Mouse (Mus musculus) frontal cortex, postnatal 10 days (tissue): ENCODE results near the gene Zfp956.

Experiments used
- DNase-seq, 2 experiments: peaks; one replicate each; pipeline ENCODE4 v3.0.0; 2022; ENCODE audit warnings: low spot score in 2 of 2, mixed read lengths in 1 of 2

Gene Zfp956

GRCm38 (mm10) chr6:47953191-47953726, at the start of gene Zfp956:
TSS of gene Zfp956 (plus strand) at chr6:47953390.
- DNase-seq: peak; percentile 89 to 93

GRCm38 (mm10) chr6:47903587-47903986, 49.6 kb upstream of the Zfp956 start:
- no peak for DNase-seq

- DNase-seq: no peak
Measured at GRCm38 (mm10) chr6:47904361-47904760, 48.8 kb upstream of the Zfp956 start.

- DNase-seq: no peak
Measured at GRCm38 (mm10) chr6:47904917-47905695, 48.1 kb upstream of the Zfp956 start.

GRCm38 (mm10) chr6:47906326-47906725, 46.9 kb upstream of the Zfp956 start:
- DNase-seq: no peak

- DNase-seq: no peak
Measured at GRCm38 (mm10) chr6:47909007-47909406, 44.2 kb upstream of the Zfp956 start.

GRCm38 (mm10) chr6:47911650-47912049, 41.5 kb upstream of the Zfp956 start:
- DNase-seq: no peak

- no peak for DNase-seq
Measured at GRCm38 (mm10) chr6:47912991-47913390, 40.2 kb upstream of the Zfp956 start.

- no peak for DNase-seq
Measured at GRCm38 (mm10) chr6:47917051-47917450, 36.1 kb upstream of the Zfp956 start.

- DNase-seq: no peak
Measured at GRCm38 (mm10) chr6:47918768-47919274, 34.4 kb upstream of the Zfp956 start.

GRCm38 (mm10) chr6:47919646-47920446, 33.3 kb upstream of the Zfp956 start:
- no peak for DNase-seq

- DNase-seq: peak; percentile 83 to 86
Measured at GRCm38 (mm10) chr6:47920447-47921340, 32.5 kb upstream of the Zfp956 start, which contains the start of gene Zfp212. TSS of gene Zfp212 (plus strand) at chr6:47920476.

- no peak for DNase-seq
Measured at GRCm38 (mm10) chr6:47942461-47942860, 10.7 kb upstream of the Zfp956 start.

GRCm38 (mm10) chr6:47943021-47943691, 10.0 kb upstream of the Zfp956 start:
- DNase-seq: peak in 1 of 2 experiments; percentile 62

- DNase-seq: no peak
Measured at GRCm38 (mm10) chr6:47943721-47944120, 9.5 kb upstream of the Zfp956 start.

- no peak for DNase-seq
Measured at GRCm38 (mm10) chr6:47947388-47947787, 5.8 kb upstream of the Zfp956 start.

GRCm38 (mm10) chr6:47954425-47954824, 1.2 kb downstream of the Zfp956 start:
- DNase-seq: no peak

- DNase-seq: no peak
Measured at GRCm38 (mm10) chr6:47957816-47958215, 4.6 kb downstream of the Zfp956 start.

- no peak for DNase-seq
Measured at GRCm38 (mm10) chr6:47960685-47961421, 7.7 kb downstream of the Zfp956 start.

GRCm38 (mm10) chr6:47963051-47963450, 9.9 kb downstream of the Zfp956 start:
- no peak for DNase-seq
